Mouse (Mus musculus) sigmoid colon, adult 10 weeks (tissue): ENCODE results near the gene Aup1. TPM values are rescaled to one million over a fixed set of nuclear protein-coding genes. Genes with fewer than 3 reads are reported as not detected.

ENCODE experiments used
- polyA plus RNA-seq: library from polyadenylated mRNA; stranded (reverse); fragments of 350-450 nt; fragmentation: Illumina TruSeq; extraction: RNeasy Lipid Tissue Mini Kit (QIAGEN cat#74804); gene quantifications from one replicate; pipeline ENCODE4 v1.2.3, GENCODE M21; 2014; ENCODE audit warnings: low read depth, low replicate concordance

The Aup1 gene
- polyA plus RNA-seq: 19.9 TPM

DNA sequence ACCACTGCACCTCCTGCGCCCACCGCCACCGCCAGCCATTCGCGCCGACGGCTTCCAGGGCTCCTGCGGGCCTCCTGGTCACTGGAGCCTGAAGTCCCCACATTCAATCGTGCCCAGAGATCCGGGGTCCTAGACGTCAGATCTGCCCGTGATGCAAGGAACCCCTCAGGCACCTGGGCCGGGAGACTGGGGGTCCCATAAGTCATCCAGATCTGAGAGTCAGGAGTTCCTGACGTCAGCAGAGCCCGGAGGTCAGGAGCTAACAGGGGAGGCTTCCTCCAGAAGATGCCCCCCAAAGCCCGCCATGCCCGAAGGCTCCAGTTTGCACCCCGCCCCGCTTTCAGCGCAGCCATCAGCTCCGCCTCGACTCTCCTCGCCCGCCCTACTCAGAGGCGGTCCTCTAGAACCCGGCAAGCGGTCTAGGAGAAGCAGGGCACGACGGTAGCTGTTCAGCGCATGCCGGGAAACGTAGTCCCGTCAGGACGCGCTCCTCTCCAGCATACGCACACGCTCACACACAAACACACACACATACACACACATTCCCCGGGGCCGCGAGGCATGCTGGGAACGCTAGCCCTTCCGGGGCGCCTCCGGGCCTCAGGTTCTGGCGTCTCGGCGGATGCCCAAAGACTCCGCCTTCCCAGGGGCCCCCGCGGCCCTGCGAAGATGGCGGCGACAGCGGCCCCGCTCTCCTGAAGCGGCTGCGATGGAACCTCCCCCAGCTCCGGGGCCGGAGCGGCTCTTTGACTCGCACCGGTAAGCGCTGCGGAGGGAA is at the start of gene Aup1:
TSS of gene Aup1 (plus strand) at position 448 of the 778 bp plus-strand sequence.

DNA sequence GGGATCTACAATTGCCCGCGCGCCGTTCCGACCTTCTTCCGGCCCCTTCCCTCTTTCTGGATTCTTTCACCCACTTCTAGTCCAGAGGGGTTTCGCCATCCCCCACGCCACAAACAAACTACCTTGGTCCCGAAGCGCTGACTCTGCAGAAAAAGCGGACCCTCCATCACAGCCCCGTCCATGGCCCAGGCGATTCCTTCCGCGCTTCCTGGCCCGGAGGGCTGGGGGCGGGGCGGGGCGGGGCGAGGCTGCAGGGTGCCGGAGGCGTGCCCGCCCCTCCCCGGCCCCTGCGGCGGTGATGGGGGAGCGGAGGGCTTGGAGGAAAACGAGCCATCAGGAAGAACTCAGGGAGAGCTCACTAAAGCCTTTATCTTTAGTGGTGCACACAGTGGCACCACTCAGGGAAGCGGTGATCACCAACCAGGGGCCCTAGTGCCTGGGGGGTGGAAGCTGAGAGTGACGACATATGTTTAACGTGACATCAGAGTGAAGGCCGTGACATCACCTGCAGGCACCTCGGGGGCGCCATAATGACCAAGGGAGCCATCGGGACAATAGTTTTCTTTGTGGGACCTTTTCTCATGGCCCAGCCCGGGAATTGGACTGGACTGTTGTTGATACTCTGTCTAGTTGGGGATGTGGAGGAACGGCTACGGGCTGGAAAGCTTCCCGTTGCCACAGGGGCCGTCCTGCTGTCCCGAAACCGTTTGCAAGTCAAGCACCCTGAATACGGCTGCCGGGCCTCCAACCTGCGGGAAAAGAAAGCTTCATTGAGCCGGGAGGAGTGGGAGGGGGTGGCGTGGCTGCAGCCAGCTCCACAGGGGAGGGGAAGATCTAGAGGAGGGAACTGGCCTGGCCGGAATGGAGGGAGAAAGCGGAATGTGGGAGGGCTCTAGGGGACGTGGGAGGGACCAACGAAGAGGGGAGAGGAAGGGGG is 20.8 kb upstream of the Aup1 start, which contains the start of the genes Dok1 and Loxl3:
TSS of gene Dok1 (minus strand) at position 223 of the 937 bp plus-strand sequence.
TSS of gene Loxl3 (plus strand) at position 925 of the 937 bp plus-strand sequence.

DNA sequence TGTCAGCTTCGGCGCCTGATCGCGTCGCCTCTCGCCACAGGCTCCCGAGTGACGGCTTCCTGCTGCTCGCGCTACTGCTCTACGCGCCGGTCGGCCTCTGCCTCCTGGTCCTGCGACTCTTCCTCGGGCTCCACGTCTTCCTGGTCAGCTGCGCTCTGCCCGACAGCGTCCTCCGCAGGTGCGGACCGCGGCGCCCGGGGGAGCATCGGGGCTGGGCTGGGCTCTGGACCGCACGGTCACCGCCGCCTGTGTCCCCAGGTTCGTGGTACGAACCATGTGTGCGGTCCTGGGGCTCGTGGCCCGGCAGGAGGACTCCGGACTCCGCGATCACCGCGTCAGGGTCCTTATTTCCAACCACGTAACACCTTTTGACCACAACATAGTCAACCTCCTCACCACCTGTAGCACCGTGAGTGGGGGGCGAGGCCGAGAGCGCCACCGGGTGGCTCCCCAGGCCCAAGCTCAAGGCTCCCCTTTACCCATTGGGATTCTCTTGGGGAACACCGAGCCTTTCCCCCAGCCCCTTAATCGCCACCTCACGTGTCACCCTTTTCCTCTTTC is 630 bp downstream of the Aup1 start, which contains the start of gene Htra2:
TSS of gene Htra2 (minus strand) at position 403 of the 561 bp plus-strand sequence.

DNA sequence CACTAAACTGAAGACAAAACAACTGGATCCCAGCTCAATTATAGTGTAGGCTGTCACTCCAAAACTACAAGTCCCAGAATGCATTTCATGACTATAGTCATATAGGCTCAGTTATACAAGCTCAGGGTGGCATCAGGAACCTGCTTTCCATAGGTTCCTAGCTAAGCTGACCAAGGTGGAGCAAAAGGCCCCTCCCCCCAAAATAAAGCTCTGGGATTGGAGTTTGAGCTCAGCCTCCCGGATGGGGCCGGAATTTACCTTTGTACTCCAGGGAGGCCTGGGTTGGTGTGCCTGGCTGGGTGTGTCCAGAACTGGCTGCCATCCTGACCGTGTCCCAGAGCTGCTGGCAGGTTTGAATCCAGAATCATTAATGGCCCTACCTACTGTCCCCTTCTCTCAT is 3.5 kb downstream of the Aup1 start, which contains the start of gene Dqx1:
TSS of gene Dqx1 (plus strand) at position 55 of the 400 bp plus-strand sequence.

DNA sequence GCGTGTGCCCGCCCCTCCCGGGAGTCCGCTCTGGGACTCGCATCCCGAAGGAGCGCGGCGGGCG is 15.8 kb downstream of the Aup1 start, which contains the start of gene Tlx2:
TSS of gene Tlx2 (minus strand) at position 47 of the 64 bp plus-strand sequence.

DNA sequence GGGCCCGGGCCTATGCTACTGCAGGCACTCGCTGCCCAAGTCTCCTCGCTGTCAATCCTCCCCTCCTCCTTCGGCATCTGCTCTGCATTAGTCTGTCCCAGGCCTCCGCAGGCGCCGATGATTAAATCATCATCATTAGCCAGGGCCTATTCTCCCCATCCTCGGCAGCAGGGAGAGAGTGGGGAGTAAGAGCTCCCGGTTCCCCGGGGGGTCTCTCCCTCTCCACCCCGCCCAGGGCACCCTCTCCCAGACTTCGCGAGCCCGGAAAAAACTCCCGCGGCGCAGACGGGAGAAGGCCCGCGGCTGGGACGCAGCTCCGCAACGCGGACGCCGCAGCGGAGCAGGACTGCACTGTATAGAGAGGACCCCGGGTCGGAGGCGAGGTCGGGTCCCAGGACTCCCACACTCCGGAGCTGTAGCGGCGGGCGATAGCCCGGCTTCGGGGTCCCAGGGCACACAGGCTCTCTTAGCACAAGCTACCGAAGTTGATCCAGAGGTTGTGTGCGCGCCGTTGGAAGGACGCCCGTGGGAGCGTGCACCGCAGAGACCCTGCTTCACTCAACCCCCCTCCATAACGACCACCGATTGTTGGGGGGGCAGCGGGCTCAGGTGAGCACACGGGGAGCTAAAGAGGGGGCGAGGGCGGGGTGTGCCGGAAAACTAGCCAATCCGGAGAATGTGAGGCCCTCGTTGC is 23.5 kb downstream of the Aup1 start, which contains the start of gene Pcgf1:
TSS of gene Pcgf1 (plus strand) at position 240 of the 694 bp plus-strand sequence.

DNA sequence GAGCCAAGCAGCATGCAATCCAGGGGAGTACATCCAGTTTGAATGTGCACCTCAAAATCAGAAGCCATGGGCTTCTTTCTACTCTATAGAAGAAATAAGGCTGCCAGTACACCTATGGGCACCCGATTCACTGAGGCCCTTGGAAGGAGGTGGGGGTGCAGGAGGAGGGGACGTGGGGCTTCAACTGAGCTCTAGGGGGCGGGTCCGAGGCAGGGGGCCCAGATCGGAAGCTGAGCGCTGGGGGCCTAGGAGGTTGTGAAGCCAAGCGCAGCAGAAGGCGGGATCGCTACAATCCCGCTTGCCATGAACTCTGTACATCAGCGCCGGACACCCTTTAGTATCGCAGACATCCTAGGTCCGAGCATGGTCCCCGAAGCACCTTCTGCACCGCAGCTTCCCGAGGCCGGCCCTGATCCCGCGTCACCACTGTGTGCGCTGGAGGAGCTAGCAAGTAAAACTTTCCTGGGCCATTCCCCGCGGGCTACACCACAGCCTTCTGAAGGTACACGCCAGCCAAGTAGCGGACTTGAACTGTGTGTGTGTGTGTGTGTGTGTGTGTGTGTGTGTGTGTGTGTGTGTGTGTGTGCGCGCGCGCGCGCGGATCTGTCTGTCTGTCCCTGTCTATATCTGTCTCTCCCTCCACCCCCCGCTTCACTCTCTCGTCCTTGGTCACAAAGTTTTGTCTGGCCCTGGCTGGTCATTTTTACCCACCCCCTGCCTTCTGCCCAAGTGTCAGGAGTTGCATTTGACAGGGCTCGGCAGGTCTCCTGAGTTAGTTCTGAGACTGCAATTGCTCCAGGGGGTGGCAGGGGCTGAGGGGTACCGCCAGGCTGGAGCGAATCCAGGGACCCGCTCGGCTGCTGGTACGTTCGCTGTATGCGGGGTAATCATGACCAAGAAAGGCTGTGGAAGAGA is 32.1 kb downstream of the Aup1 start, which contains the start of gene Lbx2:
TSS of gene Lbx2 (plus strand) at position 247 of the 915 bp plus-strand sequence.

DNA sequence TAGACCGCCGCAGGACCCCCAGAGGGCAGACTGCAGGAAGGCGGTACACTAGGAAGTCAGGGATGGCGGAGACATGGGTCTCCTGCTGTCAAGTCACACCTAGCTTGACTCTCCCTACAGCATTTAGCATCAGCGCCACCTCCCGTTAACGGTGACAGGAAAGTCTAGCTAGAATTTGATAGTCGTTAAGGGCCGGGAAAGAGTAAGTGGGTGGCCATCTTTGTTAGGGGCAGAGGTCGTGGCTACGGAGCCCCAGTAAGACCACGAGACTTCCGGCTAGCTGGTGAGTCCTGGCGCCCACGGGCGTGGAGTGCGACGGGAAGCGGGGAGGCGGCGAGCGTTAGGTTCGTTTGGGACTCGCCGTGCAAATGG is 47.0 kb downstream of the Aup1 start, which contains the start of the genes Ccdc142 and Gm42688:
TSS of gene Ccdc142 (plus strand) at position 286 of the 372 bp plus-strand sequence.
TSS of gene Gm42688 (plus strand) at position 302 of the 372 bp plus-strand sequence.

Other genes with a start within 250 kb of the Aup1 start
- not detected for gene Sema4f, start 114.8 kb upstream of the Aup1 start, polyA plus RNA-seq
- gene M1ap, start 107.6 kb upstream of the Aup1 start, polyA plus RNA-seq: 0.22 TPM
- gene Dok1, start 21.1 kb upstream of the Aup1 start, polyA plus RNA-seq: 0.41 TPM
- gene Loxl3, start 20.3 kb upstream of the Aup1 start, polyA plus RNA-seq: 1.3 TPM
- 3.1 TPM for gene Htra2, start 752 bp downstream of the Aup1 start, polyA plus RNA-seq
- 3.0 TPM for gene Dqx1, start 3.3 kb downstream of the Aup1 start, polyA plus RNA-seq
- not detected for gene Tlx2, start 15.8 kb downstream of the Aup1 start, polyA plus RNA-seq
- gene Pcgf1, start 23.3 kb downstream of the Aup1 start, polyA plus RNA-seq: 5.8 TPM
- not detected for gene Lbx2, start 31.8 kb downstream of the Aup1 start, polyA plus RNA-seq
- gene Ccdc142, start 47.1 kb downstream of the Aup1 start, polyA plus RNA-seq: not detected
- gene Gm42688, start 47.1 kb downstream of the Aup1 start, polyA plus RNA-seq: 1.2 TPM
- 22.0 TPM for gene Mrpl53, start 54.5 kb downstream of the Aup1 start, polyA plus RNA-seq
- 2.2 TPM for gene Mogs, start 61.0 kb downstream of the Aup1 start, polyA plus RNA-seq
- 11.9 TPM for gene Wbp1, start 67.0 kb downstream of the Aup1 start, polyA plus RNA-seq
- gene Ino80b, start 70.9 kb downstream of the Aup1 start, polyA plus RNA-seq: not detected
- gene Rtkn, start 80.9 kb downstream of the Aup1 start, polyA plus RNA-seq: 0.28 TPM
- gene Wdr54, start 101.9 kb downstream of the Aup1 start, polyA plus RNA-seq: 0.35 TPM
- not detected for gene 1700003E16Rik, start 101.9 kb downstream of the Aup1 start, polyA plus RNA-seq
- gene Dctn1, start 111.4 kb downstream of the Aup1 start, polyA plus RNA-seq: 19.5 TPM
- gene Slc4a5, start 165.3 kb downstream of the Aup1 start, polyA plus RNA-seq: not detected